Mouse (Mus musculus): ENCODE data around the gene Nup43. TPM values are rescaled to one million over a fixed set of nuclear protein-coding genes. Genes with fewer than 3 reads are reported as not detected.

Nup43 gene
- polyA plus RNA-seq (2017; shearing (Covaris generic)) = 12.3 TPM

DNA sequence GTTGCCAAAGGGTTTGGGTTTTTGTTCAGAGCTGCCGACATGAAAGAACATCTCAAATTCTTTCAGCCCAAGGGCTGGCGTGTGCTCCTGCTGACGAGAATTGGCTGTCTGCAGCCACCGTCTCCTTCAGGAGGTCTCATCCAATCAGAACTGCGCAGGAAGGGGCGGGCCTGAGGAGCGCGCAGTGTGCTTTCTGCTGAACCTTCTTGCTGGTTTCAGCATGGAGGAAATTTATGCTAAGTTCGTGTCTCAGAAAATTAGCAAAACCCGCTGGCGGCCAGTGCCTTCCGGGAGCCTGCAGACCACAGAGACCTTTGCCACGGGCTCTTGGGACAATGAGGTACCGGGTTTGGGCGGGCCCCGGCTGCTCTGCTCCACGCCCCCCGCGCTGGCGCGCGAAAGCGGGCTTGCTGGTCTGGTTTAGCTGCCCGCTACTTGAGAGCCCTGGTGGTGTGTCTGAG is at the start of gene Nup43:
Gene Nup43 (plus strand): TSS at position 162 of the 461 bp plus-strand sequence.

GRCm38 (mm10) chr10:7680731-7681301 is 13.5 kb downstream of the Nup43 start, which contains the start of the genes Pcmt1 and Lats1:
TSS of gene Pcmt1 (minus strand) at chr10:7681136.
TSS of gene Lats1 (plus strand) at chr10:7681214.

GRCm38 (mm10) chr10:7725751-7726500 is 58.6 kb downstream of the Nup43 start, which contains the start of gene Katna1:
TSS of gene Katna1 (plus strand) at chr10:7726000.

Other genes starting within 250 kb of the Nup43 start
- 11.3 TPM for gene Ulbp1, start 193.9 kb upstream of the Nup43 start, polyA plus RNA-seq (2017; shearing (Covaris generic))
- gene Lrp11, start 77.7 kb upstream of the Nup43 start, polyA plus RNA-seq (2017; shearing (Covaris generic)) = 2.7 TPM
- gene Pcmt1, start 13.6 kb downstream of the Nup43 start, polyA plus RNA-seq (2017; shearing (Covaris generic)) = 102 TPM
- gene Lats1, start 13.7 kb downstream of the Nup43 start, polyA plus RNA-seq (2017; shearing (Covaris generic)) = 14.6 TPM
- 110 TPM for gene Katna1, start 58.5 kb downstream of the Nup43 start, polyA plus RNA-seq (2017; shearing (Covaris generic))
- 69.9 TPM for gene Ginm1, start 125.3 kb downstream of the Nup43 start, polyA plus RNA-seq (2017; shearing (Covaris generic))
- gene Ppil4, start 125.4 kb downstream of the Nup43 start, polyA plus RNA-seq (2017; shearing (Covaris generic)) = 101 TPM
- gene Zc3h12d, start 165.0 kb downstream of the Nup43 start, polyA plus RNA-seq (2017; shearing (Covaris generic)) = 38.2 TPM